Mouse (Mus musculus): Measurements from ENCODE around the gene Bri3.

The Bri3 gene

DNA sequence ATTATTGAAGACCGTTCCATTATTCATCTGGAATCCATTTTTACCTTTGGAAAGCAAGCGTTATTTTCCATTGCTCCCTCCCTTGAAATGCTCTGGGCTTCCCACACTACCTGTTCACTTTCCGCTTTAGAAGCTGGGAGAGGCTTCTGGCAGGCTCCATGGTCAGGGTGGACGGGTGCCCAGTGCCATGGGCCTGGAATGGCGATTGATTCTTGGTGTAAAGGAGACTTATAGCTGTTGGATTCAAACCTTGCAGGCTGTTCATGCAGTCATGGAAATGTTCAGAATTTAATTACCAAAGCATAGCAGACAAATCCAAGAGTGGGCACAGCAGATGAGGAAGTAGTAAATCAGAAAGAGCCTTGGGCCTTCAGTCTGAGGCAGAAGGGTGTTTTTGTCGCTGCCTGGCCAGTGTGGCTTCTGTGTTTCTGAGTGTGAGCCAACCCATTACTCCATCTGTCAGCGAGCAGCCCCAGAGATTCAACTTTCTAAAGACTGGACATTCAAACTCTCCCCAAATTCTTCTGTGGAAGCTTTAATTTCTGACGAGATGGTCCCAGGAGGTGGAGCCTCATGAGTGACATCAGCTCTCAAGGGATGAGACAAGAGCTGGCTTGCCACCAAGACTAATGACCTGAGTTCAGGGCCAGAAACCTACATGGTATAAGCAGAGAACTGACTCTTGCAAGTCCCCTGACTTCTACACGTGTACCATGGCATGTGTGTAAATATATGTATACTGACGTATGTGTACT, 195.2 kb downstream of the Bri3 start:
- peak; percentile 34 for DNase-seq

- DNase-seq: no peak
Measured at GRCm38 (mm10) chr5:144441831-144442271, 197.6 kb downstream of the Bri3 start.

DNA sequence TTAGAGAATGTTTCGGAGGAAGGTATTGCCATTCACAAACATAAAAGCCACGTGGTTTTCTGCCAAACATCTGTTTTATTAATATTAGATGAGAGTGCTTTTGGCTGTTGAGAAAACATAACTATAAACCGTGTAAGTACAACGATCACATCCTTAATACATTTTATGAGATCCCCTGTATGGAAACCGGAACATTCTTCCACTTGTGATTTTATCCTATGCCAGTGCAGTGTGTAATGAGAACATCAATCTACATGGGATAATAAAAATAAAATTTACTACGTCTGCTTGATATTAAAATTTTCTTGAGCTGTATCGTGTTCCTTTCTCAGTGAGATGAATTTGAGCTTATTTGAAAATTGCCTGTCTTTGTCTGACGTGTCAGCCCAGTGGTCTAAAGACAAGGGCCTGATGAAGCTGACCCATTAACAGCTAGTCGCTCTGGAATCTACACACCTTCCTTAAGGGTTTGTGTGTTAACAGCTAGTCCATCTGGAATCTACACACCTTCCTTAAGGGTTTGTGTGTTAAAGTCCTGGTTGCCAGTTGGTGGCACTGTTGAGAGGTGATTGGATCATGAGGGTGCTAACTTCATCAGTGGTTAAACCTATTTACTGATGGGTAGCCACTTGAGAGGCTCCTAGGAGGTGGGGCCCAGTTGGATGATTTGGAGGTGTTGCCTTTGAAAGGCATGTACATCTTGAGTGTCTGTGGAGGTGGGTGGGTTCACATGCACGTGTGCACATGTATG, 202.4 kb downstream of the Bri3 start:
- DNase-seq: no peak

GRCm38 (mm10) chr5:144447226-144447616, 203.0 kb downstream of the Bri3 start:
- no peak for DNase-seq

- no peak for DNase-seq
Measured at GRCm38 (mm10) chr5:144447975-144448374, 203.7 kb downstream of the Bri3 start.

DNA sequence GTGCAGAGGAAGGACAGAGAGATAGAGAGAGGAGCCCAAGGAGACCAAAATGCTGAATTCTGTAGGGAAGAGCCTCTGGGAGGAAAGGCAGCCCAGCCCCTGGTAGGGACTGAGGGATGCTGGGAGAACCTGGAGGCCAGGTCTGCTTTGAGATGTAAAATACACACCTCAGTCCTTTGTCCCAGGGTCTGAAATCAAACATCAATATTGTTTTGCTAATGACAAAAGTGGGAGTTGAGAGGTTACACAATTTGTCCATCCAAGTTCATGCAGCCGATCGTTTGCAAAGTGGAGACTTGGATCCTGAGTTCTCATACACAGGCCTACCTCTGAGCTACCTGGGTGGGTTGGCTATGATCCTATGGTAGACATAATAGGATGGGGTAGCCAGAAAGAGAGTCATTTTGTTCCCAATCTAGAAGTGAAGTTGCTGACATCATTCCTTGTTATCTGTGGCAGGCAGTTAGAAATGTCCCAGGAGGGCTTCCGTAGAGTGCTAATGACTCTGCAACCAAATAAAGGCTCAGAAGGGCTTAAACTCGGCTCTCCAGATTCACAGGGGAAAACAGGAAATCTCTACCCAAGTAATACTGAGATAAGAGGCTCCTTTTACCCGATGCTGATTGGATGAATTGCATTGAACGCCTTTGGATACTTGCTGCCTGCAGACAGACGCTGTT, 208.7 kb downstream of the Bri3 start:
- no peak for DNase-seq

- DNase-seq: no peak
Measured at GRCm38 (mm10) chr5:144457623-144458287, 213.5 kb downstream of the Bri3 start.

GRCm38 (mm10) chr5:144466987-144467386, 222.8 kb downstream of the Bri3 start:
- no peak for DNase-seq

- no peak for DNase-seq
Measured at GRCm38 (mm10) chr5:144473056-144473455, 228.8 kb downstream of the Bri3 start.

DNA sequence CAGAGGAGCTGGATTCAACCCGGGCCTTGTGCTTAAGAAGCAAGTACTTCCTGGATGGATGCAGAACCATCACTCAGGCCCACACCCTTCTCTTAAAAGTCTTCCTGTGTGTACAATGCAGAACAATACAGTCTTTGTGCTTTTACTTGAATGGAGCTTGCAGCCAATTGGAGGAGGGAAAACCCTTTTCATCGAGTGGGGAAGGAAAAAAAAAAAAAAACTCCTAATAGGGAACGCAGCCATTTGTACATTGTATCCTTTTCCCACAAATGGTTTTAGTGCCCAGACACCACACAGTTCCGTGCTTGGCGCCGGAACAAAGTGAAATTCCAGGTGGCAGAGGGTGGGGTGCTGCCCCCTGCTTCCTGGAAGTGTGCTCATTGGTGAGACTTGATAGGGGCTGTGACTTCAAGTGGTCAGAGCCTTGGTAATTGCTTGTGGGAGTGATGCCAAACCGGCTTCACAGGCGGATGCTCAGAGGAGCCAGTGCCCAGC, 235.5 kb downstream of the Bri3 start:
- no peak for DNase-seq

DNA sequence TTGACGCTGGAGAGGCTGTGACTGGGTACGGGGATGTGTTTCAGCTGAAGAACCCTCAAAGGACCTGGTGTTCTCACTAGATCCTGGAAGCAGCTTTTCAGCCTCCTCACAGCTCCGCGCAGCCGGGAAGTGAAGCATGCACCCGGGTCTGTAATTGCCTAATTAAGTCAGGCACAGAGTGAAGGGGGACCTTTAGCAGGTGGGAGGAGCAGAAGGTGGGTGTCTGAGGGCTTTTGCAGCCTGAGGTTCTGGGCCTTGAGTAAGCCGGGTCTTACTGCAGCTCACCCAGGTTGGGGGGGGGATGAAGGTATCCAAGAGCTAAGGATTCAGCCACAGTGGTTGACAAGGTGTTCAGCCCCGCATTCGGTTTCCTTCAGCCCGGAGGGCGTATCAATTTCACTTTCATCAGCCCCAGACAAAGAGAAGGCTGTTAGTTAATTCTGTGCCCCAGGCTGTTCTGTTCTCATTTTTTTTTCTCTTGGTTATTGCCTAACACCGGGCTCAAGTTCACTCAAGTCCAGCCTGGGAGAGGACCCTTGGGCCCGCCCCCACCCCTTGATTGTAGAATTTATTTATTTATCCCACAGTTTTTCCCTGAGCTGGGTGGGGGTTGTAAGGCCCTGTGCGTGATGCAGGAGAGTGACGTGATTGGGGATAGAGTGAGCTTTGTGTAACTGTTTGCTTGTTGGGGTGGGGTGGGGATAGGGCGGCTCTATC, 239.6 kb downstream of the Bri3 start:
- no peak for DNase-seq

DNA sequence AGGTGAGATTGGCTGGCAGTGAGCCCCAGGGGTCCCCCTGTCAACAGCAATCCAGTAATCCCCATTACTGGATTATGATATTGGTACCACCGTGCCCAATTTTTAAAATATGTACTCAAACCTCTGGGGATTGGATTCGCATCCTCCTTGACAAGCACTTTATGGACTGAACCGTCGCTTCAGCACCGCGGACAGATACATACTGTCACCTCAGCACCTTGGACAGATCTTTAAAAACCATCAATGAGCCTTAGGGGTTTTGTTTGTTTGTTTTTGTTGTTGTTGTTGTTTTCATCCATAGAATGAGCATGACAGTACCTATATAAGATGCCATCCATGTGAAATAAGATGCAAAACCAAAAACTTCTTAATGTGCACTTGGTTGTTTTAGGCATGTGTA, 247.1 kb downstream of the Bri3 start:
- no peak for DNase-seq

All from cerebellum, adult 9-11 months (tissue).